Mouse (Mus musculus): Measurements from ENCODE around the gene Resf1.
"Not testable (repeated sequence)": the region's sequence is repeated elsewhere in the genome, so short reads cannot be mapped to it uniquely, and the experiment has no call there.

Resf1 gene

DNA sequence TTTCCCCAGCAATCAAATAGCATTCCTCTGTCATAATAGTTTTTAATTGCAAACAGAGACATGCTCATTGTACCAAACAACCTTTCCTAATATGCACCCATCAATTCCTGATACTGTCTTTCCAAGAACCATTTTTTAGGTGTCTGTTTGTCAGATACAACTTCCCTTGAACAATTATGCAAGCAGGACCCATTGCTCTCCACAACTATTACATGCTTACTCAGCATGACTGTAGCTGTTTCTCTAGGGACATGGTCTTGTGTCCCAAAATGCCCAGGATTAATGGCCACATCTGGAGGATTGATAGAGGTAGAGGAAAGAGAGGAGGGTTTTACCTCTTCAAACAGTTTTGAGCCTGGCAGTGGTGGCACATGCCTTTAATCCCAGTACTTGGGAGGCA, 35.2 kb downstream of the Resf1 start:
- DNase-seq (ENCODE audit: low spot score) = no peak

GRCm38 (mm10) chr6:149348211-149348610, 39.0 kb downstream of the Resf1 start:
- not testable (repeated sequence) for DNase-seq (ENCODE audit: low spot score)

DNA sequence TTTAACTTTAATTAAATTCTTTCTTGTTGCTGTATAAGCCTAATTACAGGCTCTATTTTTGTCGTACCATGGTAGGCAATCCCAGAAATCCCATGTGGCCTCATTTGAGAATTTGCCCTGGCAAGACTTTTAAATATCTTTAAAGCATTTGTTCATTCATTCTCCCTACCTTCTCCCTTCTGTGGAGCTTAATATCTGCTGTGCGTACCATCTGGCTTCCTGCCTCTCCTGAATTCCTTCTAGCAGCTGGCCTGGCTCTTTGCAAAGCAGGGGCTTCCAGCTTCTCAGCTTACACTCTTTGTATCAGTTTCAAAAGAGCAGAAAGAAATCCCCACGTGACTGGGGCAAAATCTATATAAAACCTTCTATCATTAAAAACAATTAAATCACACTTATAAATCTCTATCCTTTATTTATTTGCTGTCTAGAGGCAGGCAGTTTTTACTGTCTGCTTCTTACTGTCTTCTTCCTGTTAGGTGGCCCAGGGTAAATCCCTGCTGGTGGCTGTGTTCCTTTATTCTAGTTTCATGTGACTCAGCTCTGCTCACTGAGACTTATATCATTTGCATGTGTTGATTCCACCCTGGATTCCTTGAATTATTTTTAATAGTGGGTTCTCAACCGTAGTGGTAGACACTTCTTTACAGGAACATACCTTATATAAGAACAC, 45.7 kb downstream of the Resf1 start:
- DNase-seq (ENCODE audit: low spot score) = no peak

DNA sequence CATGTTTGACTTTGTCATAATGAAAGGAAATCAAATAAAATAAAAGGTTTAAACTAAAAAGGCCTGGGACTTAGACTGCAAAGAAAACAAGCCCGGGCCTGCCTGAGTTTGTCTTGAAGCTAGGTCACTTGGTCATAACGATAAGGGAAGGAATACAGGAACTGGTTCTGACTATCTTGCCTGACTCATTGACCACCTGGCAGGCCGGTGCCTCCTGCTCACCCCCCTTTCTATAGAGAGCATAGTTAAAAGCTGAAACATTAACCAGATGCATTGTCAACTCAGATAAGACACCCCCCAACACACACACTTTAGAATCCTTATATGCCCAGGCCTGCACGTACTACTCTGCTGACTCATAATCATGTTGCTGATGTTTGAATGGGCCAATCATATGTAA, 46.6 kb downstream of the Resf1 start:
- peak; percentile 28 for DNase-seq (ENCODE audit: low spot score)

DNA sequence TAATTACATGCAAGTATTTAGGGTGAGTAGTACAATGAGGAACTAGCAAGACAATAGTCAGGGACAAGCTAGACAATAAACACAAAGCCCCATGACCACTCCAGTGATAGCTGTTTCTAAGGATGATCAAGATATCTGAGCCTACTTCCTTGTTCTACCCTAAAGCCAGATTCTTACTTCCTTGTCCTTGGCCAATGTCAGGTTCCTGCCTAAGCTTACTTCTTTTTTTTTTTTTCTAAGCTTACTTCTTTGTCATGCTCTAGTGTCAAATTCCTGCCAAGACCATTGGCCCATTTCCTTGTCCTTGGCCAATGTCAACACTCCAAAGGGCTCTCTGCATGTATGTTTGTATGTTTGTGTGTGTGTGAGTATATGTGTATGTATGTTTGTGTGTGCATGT, 47.9 kb downstream of the Resf1 start:
- no peak for DNase-seq (ENCODE audit: low spot score)

GRCm38 (mm10) chr6:149362533-149362932, 53.3 kb downstream of the Resf1 start:
- not testable (repeated sequence) for DNase-seq (ENCODE audit: low spot score)

DNA sequence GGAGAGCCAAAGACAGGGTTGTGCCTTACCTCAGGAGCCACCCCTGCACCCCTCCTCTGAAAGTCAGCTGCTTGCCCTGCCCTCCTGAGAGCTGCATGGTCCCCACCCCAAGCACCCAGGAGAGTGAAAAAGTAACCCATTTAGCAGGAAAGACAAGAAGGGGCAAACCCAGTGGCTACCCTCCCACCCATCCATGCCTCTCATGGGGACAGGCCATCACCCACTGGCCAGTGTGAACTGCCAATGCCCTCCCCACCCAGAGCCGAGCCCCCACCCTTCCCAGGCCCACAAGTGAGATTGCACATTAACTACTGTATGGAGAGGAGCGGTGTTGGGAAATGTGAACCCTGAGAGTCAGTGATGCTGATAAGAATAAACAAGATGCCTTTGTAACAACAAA, 56.8 kb downstream of the Resf1 start:
- DNase-seq (ENCODE audit: low spot score) = not testable (repeated sequence)

DNA sequence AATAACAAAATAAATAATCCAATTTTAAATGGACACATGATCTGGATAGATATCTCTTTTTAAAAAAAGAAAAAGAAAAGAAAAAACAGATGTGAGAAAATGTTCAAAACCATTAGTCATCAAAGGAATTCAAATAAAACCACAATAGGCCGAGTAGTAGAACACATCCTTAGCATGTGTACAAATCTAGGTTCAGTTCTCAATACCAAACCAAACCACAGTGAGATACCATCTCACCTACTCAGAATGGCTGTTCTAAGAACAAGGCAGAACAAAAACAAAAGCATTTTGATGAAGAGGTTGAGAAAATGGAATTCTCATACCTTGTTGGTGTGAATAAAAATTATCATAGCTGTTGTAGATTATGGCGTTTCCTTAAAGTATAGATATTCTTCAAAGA, 57.2 kb downstream of the Resf1 start:
- no peak for DNase-seq (ENCODE audit: low spot score)

DNA sequence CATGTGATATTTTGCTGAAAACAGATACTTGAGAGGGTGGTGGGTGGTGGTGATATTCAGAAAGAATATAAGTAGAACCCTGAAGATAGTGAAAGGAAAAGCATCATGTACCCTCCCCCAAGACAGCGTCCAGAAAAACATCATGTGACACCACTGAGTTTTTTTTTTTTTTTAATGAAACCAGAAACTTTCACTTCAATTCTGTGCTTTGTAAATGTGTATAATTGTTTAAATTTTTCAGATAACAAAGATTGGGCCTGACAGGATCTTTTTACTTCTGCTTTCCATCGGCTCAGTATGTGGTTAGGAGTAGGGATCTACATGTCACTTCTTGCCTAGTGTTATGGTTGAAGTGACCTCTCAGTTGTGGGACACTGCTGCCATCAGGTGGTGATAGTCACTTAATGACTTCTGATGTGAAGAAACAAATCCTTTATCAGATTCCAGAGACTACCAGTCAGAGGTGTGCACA, 65.8 kb downstream of the Resf1 start:
- DNase-seq (ENCODE audit: low spot score) = peak; percentile 79

DNA sequence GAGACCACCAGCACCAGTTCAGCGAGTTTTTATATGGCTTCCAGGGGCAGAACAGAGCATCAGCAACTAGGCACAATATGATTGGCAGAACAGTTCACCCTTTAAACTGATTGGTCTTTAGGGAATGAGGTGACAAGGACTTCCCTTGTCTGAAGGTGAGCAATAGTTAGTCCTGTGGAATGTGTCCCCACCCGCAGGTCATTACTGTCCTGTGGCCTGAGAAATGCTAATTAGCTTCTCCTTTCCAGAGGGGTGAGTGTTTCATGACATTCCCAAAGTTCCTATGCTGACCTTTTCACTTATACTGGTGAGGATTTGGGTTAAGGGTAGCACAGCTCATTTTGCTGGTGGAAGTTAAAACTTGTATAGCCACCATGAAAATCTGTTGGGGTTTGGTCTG, 74.3 kb downstream of the Resf1 start:
- no peak for DNase-seq (ENCODE audit: low spot score)
